Mouse (Mus musculus) kidney, adult 2 months (tissue): ENCODE measurements at regions not wholly inside any gene's neighbourhood (a gene's known extent, or its start where the extent isn't known, plus 50 kb on each side); places are given as distances from the start of the nearest gene placed in this dataset.
"Not testable (repeated sequence)": the region's sequence is repeated elsewhere in the genome, so short reads cannot be mapped to it uniquely, and the experiment has no call there.

Experiments used
- DNase-seq: peaks from one replicate; pipeline ENCODE4 v3.0.0; 2021
- H3K27ac ChIP-seq: fragments of 200-500 bp; 2 replicates; pipeline ENCODE4 v1.5.1; 2012; ENCODE audit warnings: low read depth, low read length, control low read depth, inconsistent platforms; ENCODE audit not compliant: insufficient read depth
- H3K27me3 ChIP-seq: fragments of 200-500 bp; replicated peaks from 2 replicates; pipeline ENCODE4 v1.6.1; 2012; ENCODE audit warnings: mild to moderate bottlenecking, moderate library complexity, low read length, inconsistent platforms; ENCODE audit not compliant: control insufficient read depth, insufficient read depth
- H3K36me3 ChIP-seq: fragments of 200-500 bp; 2 replicates; pipeline ENCODE4 v1.6.1; 2012; ENCODE audit warnings: mild to moderate bottlenecking, moderate library complexity, low read length, inconsistent platforms; ENCODE audit not compliant: control insufficient read depth, insufficient read depth
- H3K4me1 ChIP-seq: fragments of 200-500 bp; 2 replicates; pipeline ENCODE4 v1.6.1; 2011; ENCODE audit warnings: low read length; ENCODE audit not compliant: control insufficient read depth, insufficient read depth
- H3K4me3 ChIP-seq: fragments of 200-500 bp; 2 replicates; pipeline ENCODE4 v1.5.1; 2011; ENCODE audit warnings: mild to moderate bottlenecking, low read depth, low read length, control low read depth; ENCODE audit not compliant: insufficient read depth
- CTCF ChIP-seq: fragments of 200-500 bp; conservative IDR thresholded peaks from 2 replicates; pipeline ENCODE4 v1.5.1; 2011; ENCODE audit warnings: low read depth, mild to moderate bottlenecking, control low read depth, low read length, moderate library complexity, mixed read lengths; ENCODE audit not compliant: insufficient read depth, insufficient read length
- POLR2A ChIP-seq: fragments of 200-500 bp; IDR thresholded peaks from one replicate; pipeline ENCODE4 v1.6.1; 2011; ENCODE audit warnings: low read depth, low read length, control low read depth
- WGBS: fragments of 180-500 bp; shearing (Covaris S2); methylation state at CpG from one replicate; pipeline ENCODE4 v1.1.7; 2018; 5-methylcytosine and 5-hydroxymethylcytosine counted together

- 58% methylated on average over 3 of the region's 3 CpGs for WGBS
Measured at GRCm38 (mm10) chr12:46323276-46323675, 495.5 kb downstream of the Nova1 start.

GRCm38 (mm10) chr12:46303136-46303797 is 515.5 kb downstream of the Nova1 start:
- no peak overlapping the region for H3K27ac ChIP-seq
- H3K4me3 ChIP-seq, result no peak overlapping the region
- DNase-seq, result no peak
- no peaks in the 10 kb centered on the region for H3K27me3 ChIP-seq
- H3K36me3 ChIP-seq, result no peaks in the 10 kb centered on the region
- 72% methylated on average over 5 of the region's 5 CpGs for WGBS
- H3K4me1 ChIP-seq, result no peaks in the 10 kb centered on the region
- TF ChIP-seq CTCF (no peak), POLR2A (no peak)

More at GRCm38 (mm10) chr12:46323276-46323675, 495.5 kb downstream of the Nova1 start:
- H3K27me3 ChIP-seq, result no peaks in the 10 kb centered on the region
- no peak overlapping the region for H3K4me3 ChIP-seq
- no peaks in the 10 kb centered on the region for H3K4me1 ChIP-seq
- H3K36me3 ChIP-seq, result no peaks in the 10 kb centered on the region
- no peak for TF ChIP-seq POLR2A
- TF ChIP-seq CTCF, result no peak
- H3K27ac ChIP-seq, result no peak overlapping the region
- no peak for DNase-seq

- H3K36me3 ChIP-seq, result no peaks in the 10 kb centered on the region
- H3K27me3 ChIP-seq, result no peaks in the 10 kb centered on the region
- TF ChIP-seq POLR2A, result no peak
- TF ChIP-seq CTCF, result no peak
- no peak for DNase-seq
- no peaks in the 10 kb centered on the region for H3K4me1 ChIP-seq
- 80% methylated on average over 5 of the region's 5 CpGs for WGBS
- no peak overlapping the region for H3K4me3 ChIP-seq
- H3K27ac ChIP-seq, result no peak overlapping the region
Measured at GRCm38 (mm10) chr12:46298926-46299325, 519.8 kb downstream of the Nova1 start.

GRCm38 (mm10) chr12:46284519-46284918 is 534.2 kb downstream of the Nova1 start:
- H3K4me3 ChIP-seq, result no peak overlapping the region
- no peak for DNase-seq
- H3K27me3 ChIP-seq, result no peaks in the 10 kb centered on the region
- H3K4me1 ChIP-seq, result no peaks in the 10 kb centered on the region
- H3K36me3 ChIP-seq, result no peaks in the 10 kb centered on the region
- TF ChIP-seq CTCF (no peak), POLR2A (no peak)
- H3K27ac ChIP-seq, result no peak overlapping the region
- 41% methylated on average over 3 of the region's 3 CpGs for WGBS

- no peak for DNase-seq
- Histone ChIP-seq H3K27me3 (no peaks in the 10 kb centered on the region), H3K4me1 (no peaks in the 10 kb centered on the region), H3K4me3 (no peak overlapping the region), H3K27ac (no peak overlapping the region), H3K36me3 (no peaks in the 10 kb centered on the region)
- TF ChIP-seq POLR2A (no peak), CTCF (no peak)
- WGBS, result 85% methylated on average over 1 of the region's 1 CpGs
Measured at GRCm38 (mm10) chr12:46248402-46249018, 570.2 kb downstream of the Nova1 start.

GRCm38 (mm10) chr12:46244925-46245324 is 573.8 kb downstream of the Nova1 start:
- 90% methylated on average over 3 of the region's 3 CpGs for WGBS
- no peak for DNase-seq
- H3K4me3 ChIP-seq, result no peak overlapping the region
- no peak overlapping the region for H3K27ac ChIP-seq
- no peak for TF ChIP-seq POLR2A
- no peak for TF ChIP-seq CTCF
- no peaks in the 10 kb centered on the region for H3K27me3 ChIP-seq
- H3K4me1 ChIP-seq, result no peaks in the 10 kb centered on the region
- H3K36me3 ChIP-seq, result no peaks in the 10 kb centered on the region

GRCm38 (mm10) chr12:46232359-46232758 is 586.4 kb downstream of the Nova1 start:
- 79% methylated on average over 4 of the region's 4 CpGs for whole genome bisulfite sequencing
- no peak for DNase-seq
- no peak overlapping the region for H3K4me3 ChIP-seq
- H3K36me3 ChIP-seq, result no peaks in the 10 kb centered on the region
- H3K27ac ChIP-seq, result no peak overlapping the region
- no peaks in the 10 kb centered on the region for H3K4me1 ChIP-seq
- no peak for TF ChIP-seq POLR2A
- no peak for TF ChIP-seq CTCF
- H3K27me3 ChIP-seq, result no peaks in the 10 kb centered on the region

GRCm38 (mm10) chr12:46215328-46215727 is 603.4 kb downstream of the Nova1 start:
- not testable (repeated sequence) for H3K36me3 ChIP-seq, H3K4me3 ChIP-seq, H3K27ac ChIP-seq, H3K27me3 ChIP-seq, DNase-seq, H3K4me1 ChIP-seq
- WGBS, result 74% methylated on average over 1 of the region's 1 CpGs
